Mouse (Mus musculus): Measurements from ENCODE around the gene Bnipl. TPM values are rescaled to one million over a fixed set of nuclear protein-coding genes. Genes with fewer than 3 reads are reported as not detected.

Bnipl gene
- total RNA-seq (2023): under 1 TPM in 1 of 2 experiments, not detected in 1; 0.44 TPM

GRCm38 (mm10) chr3:95250783-95251424 is at the start of gene Bnipl:
TSS of gene Bnipl (minus strand) at chr3:95251193.

GRCm38 (mm10) chr3:95281216-95282126 is 30.5 kb upstream of the Bnipl start, which contains the start of the genes Mindy1 and Prune1:
TSS of gene Mindy1 (plus strand) at chr3:95281345.
TSS of gene Prune1 (minus strand) at chr3:95282076.

GRCm38 (mm10) chr3:95241498-95241897 is 9.5 kb downstream of the Bnipl start, which contains the start of gene Gm128:
TSS of gene Gm128 (minus strand) at chr3:95241598.

GRCm38 (mm10) chr3:95231298-95232221 is 19.4 kb downstream of the Bnipl start, which contains the start of gene Mllt11:
TSS of gene Mllt11 (minus strand) at chr3:95232171.

GRCm38 (mm10) chr3:95228148-95228893 is 22.7 kb downstream of the Bnipl start, which contains the start of gene Cdc42se1:
TSS of gene Cdc42se1 (plus strand) at chr3:95228732.

GRCm38 (mm10) chr3:95217255-95218134 is 33.5 kb downstream of the Bnipl start, which contains the start of gene Gabpb2:
TSS of gene Gabpb2 (minus strand) at chr3:95217916.

Other genes starting within 250 kb of the Bnipl start
- gene Zfp687, start 235.7 kb downstream of the Bnipl start, total RNA-seq (2023): 10 to 100 TPM; 44.6 to 57.4 TPM
- 10 to 100 TPM; 92.0 to 99.5 TPM for gene Psmd4, start 208.6 kb downstream of the Bnipl start, total RNA-seq (2023)
- 10 to 100 TPM; 20.7 to 26.5 TPM for gene Pip5k1a, start 144.3 kb downstream of the Bnipl start, total RNA-seq (2023)
- gene Vps72, start 140.2 kb downstream of the Bnipl start, total RNA-seq (2023): 10 to 100 TPM; 31.0 to 35.0 TPM
- gene Tmod4, start 126.7 kb downstream of the Bnipl start, total RNA-seq (2023): 1 to 10 TPM in 1 of 2 experiments, under 1 TPM in 1; 0.99 to 1.6 TPM
- gene Scnm1, start 117.2 kb downstream of the Bnipl start, total RNA-seq (2023): 10 to 100 TPM; 42.7 to 50.8 TPM
- 1 to 10 TPM; 2.6 to 3.2 TPM for gene Lysmd1, start 117.1 kb downstream of the Bnipl start, total RNA-seq (2023)
- gene Tnfaip8l2, start 108.8 kb downstream of the Bnipl start, total RNA-seq (2023): 10 to 100 TPM; 78.5 to 90.9 TPM
- gene Sema6c, start 90.7 kb downstream of the Bnipl start, total RNA-seq (2023): 1 to 10 TPM in 1 of 2 experiments, under 1 TPM in 1; 0.79 to 1.2 TPM
- gene Gabpb2, start 33.3 kb downstream of the Bnipl start, total RNA-seq (2023): 10 to 100 TPM; 38.9 to 47.6 TPM
- 100 to 1,000 TPM; 224 to 236 TPM for gene Cdc42se1, start 22.5 kb downstream of the Bnipl start, total RNA-seq (2023)
- 1 to 10 TPM; 2.3 to 2.4 TPM for gene Mllt11, start 19.0 kb downstream of the Bnipl start, total RNA-seq (2023)
- gene Gm128, start 9.6 kb downstream of the Bnipl start, total RNA-seq (2023): not detected
- 100 to 1,000 TPM; 127 to 146 TPM for gene Mindy1, start 30.2 kb upstream of the Bnipl start, total RNA-seq (2023)
- gene Prune1, start 30.9 kb upstream of the Bnipl start, total RNA-seq (2023): 10 to 100 TPM; 17.4 to 19.3 TPM
- gene Anxa9, start 56.0 kb upstream of the Bnipl start, total RNA-seq (2023): 1 to 10 TPM; 2.6 to 2.8 TPM
- 100 to 1,000 TPM; 130 to 136 TPM for gene Cers2, start 63.6 kb upstream of the Bnipl start, total RNA-seq (2023)
- gene Setdb1, start 106.0 kb upstream of the Bnipl start, total RNA-seq (2023): 10 to 100 TPM; 20.0 to 21.0 TPM
- not detected for gene 4930558C23Rik, start 151.6 kb upstream of the Bnipl start, total RNA-seq (2023)
- 10 to 100 TPM; 53.9 to 57.9 TPM for gene Arnt, start 183.2 kb upstream of the Bnipl start, total RNA-seq (2023)
- gene Ctsk, start 248.1 kb upstream of the Bnipl start, total RNA-seq (2023): 1 to 10 TPM in 1 of 2 experiments, under 1 TPM in 1; 0.97 to 1.5 TPM

All from neutrophil, adult 83 days (primary cell).